Mouse (Mus musculus) adrenal gland, adult 8-10 months (tissue): ENCODE results near the gene Tcf25. TPM values are rescaled to one million over a fixed set of nuclear protein-coding genes. Genes with fewer than 3 reads are reported as not detected.
"Not testable (repeated sequence)": the region's sequence is repeated elsewhere in the genome, so short reads cannot be mapped to it uniquely, and the experiment has no call there.

Experiments used
- DNase-seq: peaks from one replicate; pipeline ENCODE4 v3.0.0; 2022
- total RNA-seq, 4 experiments: library from RNA; stranded (reverse); gene quantifications; 2 replicates each; pipeline ENCODE4 v1.2.4; 2022

Tcf25 gene
- total RNA-seq, 4 experiments from 2014 or later, result 223 to 301 (median 278) TPM

DNA sequence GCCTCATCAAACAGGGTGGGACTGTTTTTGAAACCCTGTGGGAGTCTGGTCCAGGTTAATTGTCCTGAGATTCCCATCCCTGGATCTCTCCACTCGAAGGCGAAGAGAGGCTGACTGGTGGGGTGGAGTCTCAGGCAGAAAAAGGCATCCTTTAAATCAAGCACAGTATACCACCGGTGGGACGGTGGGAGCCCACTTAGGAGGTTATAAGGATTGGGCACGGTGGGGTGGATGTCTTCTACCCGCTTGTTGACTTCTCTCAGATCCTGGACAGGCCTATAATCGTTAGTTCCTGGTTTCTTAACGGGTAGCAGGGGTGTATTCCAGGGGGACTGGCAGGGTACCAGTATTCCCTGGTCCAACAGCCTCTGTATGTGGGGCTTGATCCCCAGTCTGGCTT lies 57.4 kb downstream of the Tcf25 start:
- DNase-seq, result not testable (repeated sequence)

DNA sequence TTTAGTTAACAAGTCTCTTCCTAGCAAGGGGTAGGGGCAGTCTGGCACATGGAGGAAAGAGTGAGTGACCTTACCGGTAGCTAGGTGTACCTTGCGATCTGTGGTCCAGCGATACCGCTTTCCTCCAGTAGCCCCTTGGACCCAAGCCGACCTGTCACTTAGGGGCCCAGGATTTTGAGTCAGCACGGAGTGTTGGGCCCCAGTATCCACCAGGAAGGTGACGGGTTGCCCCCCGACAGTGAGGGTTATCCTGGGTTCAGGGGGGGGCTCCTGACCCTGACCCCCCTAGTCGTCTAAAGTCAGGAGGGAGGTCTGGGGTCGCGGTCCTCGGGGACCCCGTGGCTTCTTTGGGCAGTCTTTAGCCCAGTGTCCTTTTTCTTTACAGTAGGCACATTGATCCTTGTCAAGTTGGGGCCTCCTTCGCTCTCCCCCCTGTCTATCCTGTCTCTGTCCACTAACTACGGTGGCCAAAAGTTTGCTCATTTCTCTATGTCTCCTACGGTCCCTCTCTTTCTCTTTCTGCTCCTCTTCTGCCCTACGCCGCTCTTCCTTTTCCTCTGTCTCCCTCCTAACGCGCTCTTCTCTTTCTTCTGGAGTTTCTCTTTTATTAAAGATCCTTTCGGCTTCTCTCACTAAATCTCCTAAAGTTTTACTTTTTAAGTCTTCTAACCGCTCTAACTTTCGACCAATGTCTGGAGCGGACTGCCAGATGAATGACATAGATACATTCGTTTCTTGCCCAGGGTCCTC lies 58.2 kb downstream of the Tcf25 start:
- DNase-seq, result no peak

DNA sequence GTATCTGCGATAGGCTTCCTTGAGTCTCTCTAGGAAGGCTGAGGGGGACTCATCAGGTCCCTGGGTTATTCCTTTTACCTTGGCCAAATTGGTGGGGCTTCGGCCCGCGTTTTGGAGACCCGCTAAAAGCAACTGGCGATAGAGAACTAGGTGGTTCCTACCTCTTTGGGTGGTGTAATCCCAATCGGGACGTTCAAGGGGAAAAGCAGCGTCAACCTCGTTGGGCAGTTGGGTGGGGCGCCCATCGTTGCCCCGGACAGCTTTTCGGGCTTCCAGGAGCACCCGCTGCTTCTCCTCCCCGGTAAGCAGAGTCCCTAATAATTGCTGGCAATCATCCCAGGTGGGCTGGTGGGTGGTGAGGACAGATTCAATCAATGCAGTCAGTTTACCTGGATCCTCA lies 58.8 kb downstream of the Tcf25 start:
- no peak for DNase-seq

DNA sequence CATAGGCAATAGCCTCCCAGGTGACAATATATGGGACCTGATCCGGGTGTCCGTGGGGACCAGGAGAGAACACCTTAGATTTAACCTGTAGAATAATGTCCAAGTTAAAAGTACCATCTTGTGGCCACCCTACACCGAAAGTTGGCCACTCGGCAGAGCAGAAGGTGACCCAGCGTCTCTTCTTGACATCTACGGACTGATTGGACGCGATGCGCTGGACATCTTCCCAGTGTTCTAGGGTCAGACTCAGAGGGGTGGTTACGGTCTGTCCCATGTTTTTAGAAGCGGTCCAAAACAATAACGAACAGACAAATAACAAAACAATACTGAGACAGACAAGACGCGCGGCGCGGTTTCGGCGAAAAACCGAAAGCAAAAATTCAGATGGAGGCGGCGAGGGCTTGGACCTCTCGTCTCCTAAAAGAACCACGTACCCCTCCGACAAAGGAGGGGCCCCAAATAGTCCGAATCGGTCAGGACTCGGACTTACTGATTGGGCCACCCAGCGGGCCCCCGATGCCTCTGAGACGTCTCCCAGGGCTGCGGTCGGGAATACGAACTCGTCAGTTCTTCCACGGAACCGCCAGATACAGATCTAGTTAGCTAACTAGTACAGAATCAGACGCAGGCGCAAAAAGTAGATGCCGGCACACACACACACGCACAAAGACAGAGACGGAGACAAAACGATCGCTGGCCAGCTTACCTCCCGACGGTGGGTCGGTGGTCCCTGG lies 59.9 kb downstream of the Tcf25 start:
- DNase-seq, result not testable (repeated sequence)

DNA sequence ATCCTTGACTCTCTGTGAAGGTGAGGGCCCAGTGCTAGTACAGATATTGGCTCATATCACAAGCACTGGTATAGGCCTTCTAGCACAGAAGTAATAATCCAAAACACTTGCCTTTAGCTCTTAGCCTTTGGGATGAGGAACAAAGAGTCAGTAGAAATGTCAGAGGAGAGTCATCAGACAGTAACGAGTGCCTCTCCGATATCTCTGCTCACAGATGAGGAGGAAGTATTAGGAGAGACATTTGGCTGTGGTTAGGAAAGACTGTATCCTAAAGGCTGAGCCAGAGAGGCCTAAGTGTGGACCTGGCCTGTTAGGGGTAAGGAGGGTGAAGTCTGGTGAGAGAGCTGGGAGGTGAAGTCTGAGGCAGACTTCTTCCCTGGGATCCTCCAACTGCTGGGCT lies 68.2 kb downstream of the Tcf25 start:
- no peak for DNase-seq

DNA sequence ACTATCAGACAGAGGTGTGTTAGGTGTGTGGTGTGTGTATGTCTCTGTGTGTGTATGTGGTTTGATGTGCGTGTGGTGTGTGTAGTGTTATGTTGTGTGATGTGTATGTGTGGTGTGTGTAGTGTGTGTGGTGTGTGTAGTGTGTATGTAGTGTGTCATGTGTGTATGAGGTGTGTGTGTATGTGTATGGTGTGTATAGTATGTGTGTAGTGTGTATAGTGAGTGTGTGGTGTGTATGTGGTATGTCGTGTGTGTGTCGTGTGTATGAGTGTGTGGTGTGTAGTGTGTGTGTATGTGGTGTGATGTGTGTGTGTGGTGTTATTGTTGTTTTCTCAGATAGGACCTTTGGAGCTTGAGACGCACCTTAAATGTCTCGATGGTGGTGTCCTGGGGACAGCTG lies 68.8 kb downstream of the Tcf25 start:
- no peak for DNase-seq

DNA sequence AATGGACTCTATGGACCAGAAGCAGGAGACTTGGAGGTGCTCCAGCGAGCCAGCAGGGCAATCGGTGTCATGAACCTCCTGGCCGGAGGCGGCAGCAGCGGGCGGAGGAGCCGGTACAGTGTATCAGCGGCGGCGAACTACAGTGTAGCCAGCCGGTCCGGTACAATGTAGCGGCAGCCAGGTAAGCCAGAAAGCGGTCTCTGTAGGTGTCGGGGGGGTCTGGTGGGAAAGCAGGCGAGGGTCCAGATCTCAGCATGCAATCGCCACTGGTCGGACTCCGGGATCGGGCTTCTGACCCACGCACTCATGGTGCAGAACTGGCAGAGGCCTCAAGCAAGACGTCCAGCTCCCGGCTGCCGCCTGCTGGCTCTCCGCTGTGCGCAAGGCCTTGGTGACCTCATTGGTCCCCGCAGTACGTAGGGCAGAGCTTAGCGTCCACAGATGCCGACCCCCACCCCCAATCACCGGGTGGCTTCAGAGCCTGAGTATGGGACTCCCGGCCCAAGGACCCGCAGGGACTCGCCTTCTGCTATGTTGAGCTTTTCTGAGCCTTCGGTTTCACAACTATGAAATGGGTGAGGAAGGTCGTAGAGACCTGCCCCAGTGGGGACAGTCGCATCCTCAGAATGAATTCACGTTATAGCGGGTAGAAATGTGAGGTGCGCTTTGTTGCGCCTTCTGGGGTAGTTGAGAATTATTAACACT lies 69.5 kb downstream of the Tcf25 start:
- peak; percentile 81 for DNase-seq

DNA sequence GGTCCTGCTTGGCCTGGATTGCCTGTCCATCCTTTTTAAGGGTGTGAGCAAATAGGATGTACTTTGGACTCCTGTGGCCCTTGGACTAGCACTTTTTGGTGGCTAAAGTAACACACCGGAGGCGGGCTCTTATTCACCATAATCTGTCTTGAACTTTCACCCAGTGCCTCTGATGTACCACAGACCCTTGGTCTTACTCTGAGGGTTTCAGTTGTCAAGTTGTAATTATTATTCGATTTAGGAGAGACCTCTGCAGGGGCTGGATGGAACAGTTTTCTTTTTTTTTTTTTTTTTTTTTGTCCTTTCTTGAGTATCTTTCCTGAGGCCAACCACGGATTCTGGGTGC lies 70.0 kb downstream of the Tcf25 start:
- DNase-seq, result no peak

DNA sequence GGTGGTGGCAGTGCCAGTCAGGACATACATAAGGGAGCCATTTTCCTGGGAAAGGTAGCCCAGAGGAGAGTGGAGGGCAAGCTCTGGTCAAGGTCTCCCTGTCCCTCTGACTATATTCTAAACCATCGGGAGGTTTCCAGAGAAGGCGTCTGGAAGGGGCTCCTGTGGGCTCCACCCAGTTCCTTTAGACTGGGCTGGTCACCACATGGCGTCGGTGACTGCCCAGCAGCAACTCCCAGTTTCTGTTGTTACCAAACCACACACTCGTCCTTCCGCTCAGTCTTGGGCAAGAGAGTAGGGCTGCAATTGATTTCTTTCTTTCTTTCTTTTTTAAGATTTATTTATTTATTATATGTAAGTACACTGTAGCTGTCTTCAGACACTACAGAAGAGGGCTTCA lies 70.6 kb downstream of the Tcf25 start:
- no peak for DNase-seq

DNA sequence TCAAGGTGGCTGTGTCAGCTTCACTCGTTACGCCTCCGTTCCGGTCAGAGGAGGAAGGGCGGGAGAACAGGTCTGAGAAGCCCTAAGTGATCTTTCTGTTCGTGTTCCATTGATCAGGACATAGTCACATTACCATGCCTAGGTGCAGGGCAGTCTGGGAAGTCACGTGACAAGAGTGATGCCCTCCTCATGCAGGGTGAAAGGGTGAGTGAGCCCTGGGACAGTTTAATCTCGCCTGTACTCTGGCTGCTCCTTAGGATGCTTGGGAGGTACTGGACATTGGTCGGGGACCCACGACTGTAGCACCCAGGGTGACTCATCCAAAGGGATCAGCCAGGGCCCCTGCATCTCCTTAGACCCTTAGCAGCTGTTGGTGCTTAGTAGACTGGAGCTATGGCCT lies 72.4 kb downstream of the Tcf25 start:
- DNase-seq, result no peak

DNA sequence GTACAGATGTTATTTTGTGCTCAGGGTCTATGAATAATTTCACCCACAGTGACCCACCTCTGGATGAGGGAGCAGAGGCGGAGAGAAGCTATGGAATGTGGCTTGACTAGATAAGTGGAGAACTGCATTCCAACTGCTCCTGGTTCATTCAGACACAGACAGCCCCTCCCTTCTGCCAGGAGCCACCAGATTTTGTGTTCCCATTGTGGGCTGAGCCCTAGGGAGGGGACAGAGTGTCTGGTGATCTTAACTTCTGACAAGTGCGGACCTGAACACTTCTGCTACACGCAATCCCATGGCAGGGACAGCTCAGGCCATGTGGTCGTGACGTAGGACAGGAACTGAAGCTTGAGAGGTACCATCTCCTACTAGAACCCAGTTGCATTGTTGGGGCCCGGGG lies 73.2 kb downstream of the Tcf25 start:
- DNase-seq, result no peak

DNA sequence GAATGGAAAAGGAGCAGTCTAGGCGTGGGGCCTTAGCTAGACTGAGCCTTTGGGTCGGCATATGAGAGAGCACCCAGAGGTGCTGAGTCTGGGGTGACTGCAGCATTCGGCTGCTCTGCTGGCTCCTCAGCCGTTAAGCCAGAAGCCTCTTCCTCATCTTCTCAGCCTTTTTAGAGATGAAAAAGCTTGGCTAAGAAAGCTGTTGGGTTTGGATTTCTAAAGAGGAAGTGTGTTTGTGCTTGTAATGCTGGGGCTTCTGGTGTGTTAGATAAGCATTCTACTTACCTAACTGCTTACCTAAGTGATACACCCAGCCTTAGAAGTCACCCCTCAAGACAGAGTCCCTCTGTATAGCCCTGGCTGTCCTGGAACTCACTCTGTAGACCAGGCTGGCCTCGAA lies 77.2 kb downstream of the Tcf25 start:
- DNase-seq, result no peak

DNA sequence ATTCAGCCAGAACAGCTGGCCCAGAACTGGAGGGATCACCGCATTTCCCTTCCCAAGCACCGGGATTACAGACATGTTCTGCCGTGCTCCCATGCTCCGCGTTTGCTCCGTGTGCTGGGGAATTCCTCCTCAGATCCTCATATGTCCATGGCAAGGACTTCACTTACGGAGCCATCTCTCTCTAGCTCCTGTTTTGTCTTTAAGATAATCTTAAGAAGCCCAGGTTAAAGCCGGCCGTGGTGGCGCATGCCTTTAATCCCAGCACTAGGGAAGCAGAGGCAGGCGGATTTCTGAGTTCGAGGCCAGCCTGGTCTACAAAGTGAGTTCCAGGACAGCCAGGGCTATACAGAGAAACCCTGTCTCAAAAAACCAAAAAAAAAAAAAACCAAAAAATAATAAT lies 78.2 kb downstream of the Tcf25 start:
- not testable (repeated sequence) for DNase-seq

DNA sequence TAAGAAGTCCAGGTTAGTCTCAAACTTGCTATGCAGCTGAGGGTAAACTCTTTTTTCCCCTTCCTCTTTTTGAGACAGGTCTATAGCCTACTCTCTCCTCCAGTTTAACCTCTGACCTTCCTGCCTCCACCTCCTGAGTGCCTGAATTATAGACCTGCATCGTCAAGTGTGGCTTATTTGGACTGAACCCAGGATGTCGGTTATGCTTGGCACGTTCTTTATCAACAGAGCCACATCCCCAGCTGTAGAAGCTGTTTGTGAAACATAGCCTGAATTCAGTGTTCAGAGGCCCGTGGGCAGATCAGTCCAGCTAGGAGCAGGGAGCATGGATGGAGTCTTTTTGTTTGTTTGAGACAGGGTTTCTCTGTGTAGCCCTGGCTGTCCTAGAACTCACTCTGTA lies 78.6 kb downstream of the Tcf25 start:
- DNase-seq, result no peak

DNA sequence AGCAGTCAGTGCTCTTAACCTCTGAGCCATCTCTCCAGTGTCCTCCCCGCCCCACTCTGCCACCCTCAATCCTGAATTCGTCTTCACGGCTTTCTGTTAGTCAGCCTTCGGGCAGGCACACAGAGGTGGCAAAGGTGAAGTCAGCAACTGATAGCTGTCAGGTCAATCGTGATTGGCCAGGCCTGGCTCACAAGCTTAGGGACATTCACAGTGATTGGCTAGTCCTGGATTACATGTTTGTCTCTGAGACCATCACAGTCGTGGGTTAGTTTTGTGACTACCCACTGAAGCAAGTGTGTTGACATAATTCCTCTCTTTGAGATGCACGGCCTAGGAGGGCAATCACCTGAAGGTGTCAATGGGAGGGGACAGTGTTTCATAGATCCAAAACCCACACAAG lies 79.7 kb downstream of the Tcf25 start:
- no peak for DNase-seq

Other genes starting within 250 kb of the Tcf25 start
- gene Sult5a1, start 215.4 kb upstream of the Tcf25 start, total RNA-seq, result 10 to 100 TPM in 2 of 4 experiments, 1 to 10 TPM in 2; 6.5 to 17.8 (median 10.3) TPM
- gene Dpep1, start 187.5 kb upstream of the Tcf25 start, total RNA-seq, result 10 to 100 TPM; 40.8 to 52.6 (median 41.6) TPM
- gene Chmp1a, start 161.0 kb upstream of the Tcf25 start, total RNA-seq, result 100 to 1,000 TPM; 112 to 141 (median 134) TPM
- 1 to 10 TPM; 1.7 to 7.6 (median 4.4) TPM for gene Spata33, start 160.9 kb upstream of the Tcf25 start, total RNA-seq
- gene Cdk10, start 148.9 kb upstream of the Tcf25 start, total RNA-seq, result 10 to 100 TPM; 50.5 to 91.6 (median 76.1) TPM
- gene Spata2l, start 137.5 kb upstream of the Tcf25 start, total RNA-seq, result 10 to 100 TPM; 12.0 to 20.4 (median 17.1) TPM
- 10 to 100 TPM; 18.2 to 37.2 (median 27.8) TPM for gene Zfp276, start 119.6 kb upstream of the Tcf25 start, total RNA-seq
- gene Vps9d1, start 119.4 kb upstream of the Tcf25 start, total RNA-seq, result 10 to 100 TPM; 23.2 to 50.0 (median 37.6) TPM
- gene Fanca, start 55.2 kb upstream of the Tcf25 start, total RNA-seq, result 1 to 10 TPM; 4.3 to 7.4 (median 5.5) TPM
- gene Spire2, start 41.0 kb upstream of the Tcf25 start, total RNA-seq, result 1 to 10 TPM; 2.3 to 2.8 (median 2.4) TPM
- under 1 TPM in 1 of 4 experiments, not detected in 3; 0.13 TPM for gene Mc1r, start 33.4 kb downstream of the Tcf25 start, total RNA-seq
- 1 to 10 TPM; 2.9 to 9.7 (median 6.6) TPM for gene Tubb3, start 37.7 kb downstream of the Tcf25 start, total RNA-seq
- gene Def8, start 49.8 kb downstream of the Tcf25 start, total RNA-seq, result 10 to 100 TPM; 27.8 to 40.1 (median 34.2) TPM
- gene Afg3l1, start 104.2 kb downstream of the Tcf25 start, total RNA-seq, result 10 to 100 TPM; 69.7 to 99.4 (median 85.1) TPM
- 1 to 10 TPM in 1 of 4 experiments, under 1 TPM in 3; 0.21 to 1.2 (median 0.59) TPM for gene Dbndd1, start 141.7 kb downstream of the Tcf25 start, total RNA-seq
- 10 to 100 TPM; 10.7 to 26.2 (median 15.4) TPM for gene Gas8, start 145.1 kb downstream of the Tcf25 start, total RNA-seq